Mouse (Mus musculus): ENCODE data around the gene Ubr3.

The Ubr3 gene

GRCm38 (mm10) chr2:70031472-70031871 is 134.4 kb downstream of the Ubr3 start:
- 62% methylated on average over 2 of the region's 2 CpGs for WGBS

- WGBS, result 67% methylated on average over 5 of the region's 5 CpGs
Observed at GRCm38 (mm10) chr2:70034895-70035294, 137.8 kb downstream of the Ubr3 start.

GRCm38 (mm10) chr2:70035358-70035757 is 138.3 kb downstream of the Ubr3 start:
- 62% methylated on average over 1 of the region's 1 CpGs for WGBS

GRCm38 (mm10) chr2:70037221-70037620 is 140.2 kb downstream of the Ubr3 start:
- 75% methylated on average over 8 of the region's 8 CpGs for WGBS

GRCm38 (mm10) chr2:70038752-70039151 is 141.7 kb downstream of the Ubr3 start, which contains the start of gene Myo3b:
Gene Myo3b (plus strand): TSS chr2:70039126.
- WGBS, result 54% methylated on average over 7 of the region's 7 CpGs

GRCm38 (mm10) chr2:70044466-70044865 is 147.4 kb downstream of the Ubr3 start:
- 71% methylated on average over 6 of the region's 6 CpGs for WGBS

- 79% methylated on average over 11 of the region's 11 CpGs for WGBS
Observed at GRCm38 (mm10) chr2:70047868-70048267, 150.8 kb downstream of the Ubr3 start.

GRCm38 (mm10) chr2:70053803-70054202 is 156.8 kb downstream of the Ubr3 start:
- WGBS, result 74% methylated on average over 9 of the region's 9 CpGs

- WGBS, result 98% methylated on average over 4 of the region's 4 CpGs
Observed at GRCm38 (mm10) chr2:70058201-70058600, 161.2 kb downstream of the Ubr3 start.

- WGBS, result 36% methylated on average over 11 of the region's 11 CpGs
Observed at GRCm38 (mm10) chr2:70060359-70061345, 163.6 kb downstream of the Ubr3 start.

GRCm38 (mm10) chr2:70065116-70065515 is 168.1 kb downstream of the Ubr3 start:
- WGBS, result 85% methylated on average over 6 of the region's 6 CpGs

GRCm38 (mm10) chr2:70065729-70066300 is 168.8 kb downstream of the Ubr3 start:
- WGBS, result 55% methylated on average over 7 of the region's 7 CpGs

- WGBS, result 81% methylated on average over 6 of the region's 6 CpGs
Observed at GRCm38 (mm10) chr2:70066338-70067022, 169.4 kb downstream of the Ubr3 start.

GRCm38 (mm10) chr2:70069861-70070260 is 172.8 kb downstream of the Ubr3 start:
- 86% methylated on average over 5 of the region's 5 CpGs for WGBS
